Mouse (Mus musculus) liver, embryonic 14.5 days (tissue): ENCODE data around the gene Arg1. TPM values are rescaled to one million over a fixed set of nuclear protein-coding genes. Genes with fewer than 3 reads are reported as not detected.

ENCODE experiments used
- ATAC-seq: fragments of 200-750 bp; cut with Nextera tagmentation; 2 replicates; pipeline ENCODE4 v1.8.0; 2017; ENCODE audit warnings: moderate number of reproducible peaks, mild to moderate bottlenecking, moderate library complexity; ENCODE audit not compliant: insufficient read depth
- DNase-seq, 3 experiments: peaks; one replicate each; pipeline ENCODE4 v3.0.0-alpha.2; 2012 to 2013; ENCODE audit warnings: low read depth in 3 of 3, low spot score in 3 of 3
- H3K27ac ChIP-seq: fragments of 300-500 bp; sonication (generic); 2 replicates; pipeline ENCODE4 v1.5.1; 2014; ENCODE audit warnings: moderate library complexity, mild to moderate bottlenecking, control low read depth, inconsistent platforms
- H3K27me3 ChIP-seq: fragments of 300-500 bp; sonication (generic); 2 replicates; pipeline ENCODE4 v1.6.1; 2014; ENCODE audit warnings: mild to moderate bottlenecking, low read length, moderate library complexity; ENCODE audit not compliant: control insufficient read depth, insufficient read depth
- H3K36me3 ChIP-seq: fragments of 300-500 bp; sonication (generic); replicated peaks from 2 replicates; pipeline ENCODE4 v1.6.1; 2014; ENCODE audit warnings: low read depth; ENCODE audit not compliant: control insufficient read depth, insufficient read depth
- H3K4me1 ChIP-seq, 2 experiments: fragments of 200-500 bp in 1 of 2; fragments of 300-500 bp in 1 of 2; sonication (generic) in 1 of 2; replicated peaks; 2 replicates each; pipeline ENCODE4 v1.6.1; 2012 to 2014; ENCODE audit warnings: antibody characterized with exemption in 1 of 2, inconsistent platforms in 1 of 2, low read length in 1 of 2; ENCODE audit not compliant: control insufficient read depth in 2 of 2, insufficient read depth in 2 of 2
- H3K4me2 ChIP-seq: fragments of 300-500 bp; sonication (generic); 2 replicates; pipeline ENCODE4 v1.6.1; 2014; ENCODE audit warnings: low read depth, mild to moderate bottlenecking, control low read depth, moderate library complexity
- H3K4me3 ChIP-seq, 2 experiments: fragments of 200-500 bp in 1 of 2; fragments of 300-500 bp in 1 of 2; sonication (generic) in 1 of 2; 2 replicates each; pipeline ENCODE4 v1.5.1; 2012 to 2014; ENCODE audit warnings: low read depth in 2 of 2, low read length in 2 of 2, mild to moderate bottlenecking in 2 of 2, control low read depth in 1 of 2, inconsistent platforms in 1 of 2, moderate library complexity in 1 of 2; ENCODE audit not compliant: insufficient read depth in 1 of 2
- H3K9ac ChIP-seq: fragments of 300-500 bp; sonication (generic); replicated peaks from 2 replicates; pipeline ENCODE4 v1.6.1; 2014; ENCODE audit warnings: mild to moderate bottlenecking, control low read depth, moderate library complexity
- H3K9me3 ChIP-seq: fragments of 300-500 bp; sonication (generic); 2 replicates; pipeline ENCODE4 v1.6.1; 2016; ENCODE audit warnings: low read length, mixed read lengths; ENCODE audit not compliant: control insufficient read depth
- CTCF ChIP-seq: IDR thresholded peaks from 2 replicates; pipeline ENCODE4 v1.5.1; 2016; ENCODE audit warnings: antibody characterized with exemption, low read depth, control low read depth
- EP300 ChIP-seq: IDR thresholded peaks from 2 replicates; pipeline ENCODE4 v1.6.1; 2016; ENCODE audit warnings: antibody characterized with exemption, low read depth
- WGBS: fragments of 180-500 bp; shearing (Covaris S2); extraction: QIAGEN DNeasy Blood & Tissue Kit; methylation state at CpG from one replicate; pipeline ENCODE4 v1.1.7; 2014; ENCODE audit not compliant: insufficient replicate concordance; 5-methylcytosine and 5-hydroxymethylcytosine counted together
- polyA plus RNA-seq, 2 experiments: library from polyadenylated mRNA; depleted of rRNA in 1 of 2; stranded (reverse) in 1 of 2; unstranded in 1 of 2; fragments of >200 nt; fragmentation: Nextera tagmentation in 1 of 2; extraction: Ambion mirVana in 1 of 2; gene quantifications; 2 replicates each; pipeline versions ENCODE4 v1.2.1 to v1.2.3; 2012 to 2014

The Arg1 gene
- polyA plus RNA-seq, 2 experiments: 7.9 to 25.2 TPM

DNA sequence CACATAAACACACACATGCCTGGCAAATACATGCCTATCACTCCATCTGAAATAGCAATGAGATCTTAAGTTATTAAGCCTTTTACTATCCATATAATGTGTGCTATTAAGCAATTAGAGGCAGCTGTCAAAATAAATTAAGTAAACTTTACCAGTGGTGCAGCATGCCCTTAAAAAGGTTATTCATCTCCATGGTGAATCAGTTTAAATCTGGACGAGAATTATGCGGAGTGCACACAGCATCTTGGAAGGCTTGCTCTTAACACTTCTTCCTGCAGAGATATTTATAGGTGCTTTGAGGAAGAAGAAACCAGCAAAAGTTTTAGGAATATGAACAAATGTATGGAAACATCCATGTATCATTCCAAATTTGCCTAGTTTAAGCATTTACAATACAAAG, 34.6 kb upstream of the Arg1 start:
- no peak overlapping the region for H3K4me3 ChIP-seq
- no peak for TF ChIP-seq EP300
- TF ChIP-seq CTCF: no peak
- ATAC-seq (no peak), DNase-seq (no peak)
- H3K9me3 ChIP-seq: no peaks in the 10 kb centered on the region
- H3K27me3 ChIP-seq: no peaks in the 10 kb centered on the region
- H3K36me3 ChIP-seq: no peaks in the 10 kb centered on the region
- H3K4me1 ChIP-seq: 0 out of 4 replicates have a peak, but pooled peaks cover 0 to 2% of the 10 kb centered on the region in 2 experiments
- H3K9ac ChIP-seq: no peak overlapping the region
- no peak overlapping the region for H3K27ac ChIP-seq
- 66% methylated on average over 2 of the region's 2 CpGs for WGBS
- H3K4me2 ChIP-seq: no peak overlapping the region

GRCm38 (mm10) chr10:24961112-24961511, 33.8 kb upstream of the Arg1 start:
- no peak for TF ChIP-seq CTCF
- TF ChIP-seq EP300: no peak
- H3K4me2 ChIP-seq: no peak overlapping the region
- 37% methylated on average over 2 of the region's 2 CpGs for WGBS
- no peaks in the 10 kb centered on the region for H3K27me3 ChIP-seq
- H3K27ac ChIP-seq: no peak overlapping the region
- ATAC-seq (no peak), DNase-seq (no peak)
- H3K4me1 ChIP-seq: 0 out of 4 replicates have a peak, but pooled peaks cover 0 to 2% of the 10 kb centered on the region in 2 experiments
- H3K9me3 ChIP-seq: no peaks in the 10 kb centered on the region
- H3K4me3 ChIP-seq: no peak overlapping the region
- H3K36me3 ChIP-seq: no peaks in the 10 kb centered on the region
- no peak overlapping the region for H3K9ac ChIP-seq

- no peak overlapping the region for H3K27ac ChIP-seq
- H3K36me3 ChIP-seq: no peaks in the 10 kb centered on the region
- no peak overlapping the region for H3K4me2 ChIP-seq
- ATAC-seq: no peak
- TF ChIP-seq CTCF (no peak), EP300 (no peak)
- no peak overlapping the region for H3K9ac ChIP-seq
- 0 out of 4 replicates have a peak, but pooled peaks cover 0 to 2% of the 10 kb centered on the region in 2 experiments for H3K4me1 ChIP-seq
- no peak overlapping the region for H3K4me3 ChIP-seq
- no peak for DNase-seq
- WGBS: 44% methylated on average over 15 of the region's 15 CpGs
- H3K27me3 ChIP-seq: no peaks in the 10 kb centered on the region
- no peaks in the 10 kb centered on the region for H3K9me3 ChIP-seq
These were observed 32.0 kb upstream of the Arg1 start for GRCm38 (mm10) chr10:24959043-24959916.

- Histone ChIP-seq H3K27me3 (no peaks in the 10 kb centered on the region), H3K4me1 (peaks cover 0 to 4% of the 10 kb centered on the region in 2 experiments; a peak in 1 of 4 replicates), H3K27ac (no peak overlapping the region), H3K9me3 (no peaks in the 10 kb centered on the region), H3K4me2 (no peak overlapping the region), H3K36me3 (no peaks in the 10 kb centered on the region), H3K4me3 (no peak overlapping the region), H3K9ac (no peak overlapping the region)
- DNase-seq (no peak), ATAC-seq (no peak)
- TF ChIP-seq EP300 (no peak), CTCF (no peak)
- 64% methylated on average over 15 of the region's 15 CpGs for WGBS
These were observed 31.2 kb upstream of the Arg1 start for GRCm38 (mm10) chr10:24958280-24959042.

- Histone ChIP-seq H3K4me3 (no peak overlapping the region), H3K4me2 (no peak overlapping the region), H3K4me1 (peaks cover 0 to 12% of the 10 kb centered on the region in 2 experiments; a peak in 2 of 4 replicates), H3K27me3 (no peaks in the 10 kb centered on the region), H3K36me3 (no peaks in the 10 kb centered on the region), H3K27ac (no peak overlapping the region), H3K9me3 (no peaks in the 10 kb centered on the region), H3K9ac (no peak overlapping the region)
- ATAC-seq (no peak), DNase-seq (no peak)
- 50% methylated on average over 6 of the region's 6 CpGs for WGBS
- TF ChIP-seq CTCF: no peak
- TF ChIP-seq EP300: no peak
These were observed 26.6 kb upstream of the Arg1 start for GRCm38 (mm10) chr10:24953876-24954275.
